Mouse (Mus musculus) heart, embryonic 14.5 days (tissue): ENCODE results near the gene Glod4. TPM values are rescaled to one million over a fixed set of nuclear protein-coding genes. Genes with fewer than 3 reads are reported as not detected.

Source experiments
- ATAC-seq: fragments of 200-750 bp; cut with Nextera tagmentation; 2 replicates; pipeline ENCODE4 v1.8.0; 2017; ENCODE audit warnings: low read depth, moderate TSS enrichment; ENCODE audit not compliant: insufficient number of reproducible peaks, insufficient read depth, low FRiP score
- H3K27ac ChIP-seq, 2 experiments: fragments of 200-500 bp in 1 of 2; fragments of 300-500 bp in 1 of 2; sonication (generic) in 1 of 2; replicated peaks in 1 of 2; 2 replicates each; pipeline ENCODE4 v1.5.1; 2012 to 2014; ENCODE audit warnings: low read depth in 2 of 2, low read length in 2 of 2, control low read depth in 1 of 2, mild to moderate bottlenecking in 1 of 2, mixed read lengths in 1 of 2; ENCODE audit not compliant: control insufficient read depth in 1 of 2, insufficient read depth in 1 of 2
- H3K27me3 ChIP-seq: fragments of 300-500 bp; sonication (generic); 2 replicates; pipeline ENCODE4 v1.6.1; 2014; ENCODE audit warnings: mild to moderate bottlenecking, low read length, control low read depth; ENCODE audit not compliant: control insufficient read depth, insufficient read depth
- H3K36me3 ChIP-seq: fragments of 300-500 bp; sonication (generic); 2 replicates; pipeline ENCODE4 v1.6.1; 2014; ENCODE audit warnings: mild to moderate bottlenecking, control low read depth, low read length, mixed read lengths; ENCODE audit not compliant: control insufficient read depth, insufficient read depth
- H3K4me1 ChIP-seq, 2 experiments: fragments of 200-500 bp in 1 of 2; fragments of 300-500 bp in 1 of 2; sonication (generic) in 1 of 2; 2 replicates each; pipeline ENCODE4 v1.6.1; 2012 to 2014; ENCODE audit warnings: low read length in 2 of 2, control low read depth in 1 of 2, mixed read lengths in 1 of 2; ENCODE audit not compliant: control insufficient read depth in 2 of 2, insufficient read depth in 2 of 2
- H3K4me2 ChIP-seq: fragments of 300-500 bp; sonication (generic); 2 replicates; pipeline ENCODE4 v1.6.1; 2014; ENCODE audit warnings: mild to moderate bottlenecking, low read length
- H3K4me3 ChIP-seq, 2 experiments: fragments of 200-500 bp in 1 of 2; fragments of 300-500 bp in 1 of 2; sonication (generic) in 1 of 2; 2 replicates each; pipeline ENCODE4 v1.5.1; 2012 to 2014; ENCODE audit warnings: low read length in 2 of 2, mild to moderate bottlenecking in 2 of 2, control low read depth in 1 of 2, low read depth in 1 of 2, moderate library complexity in 1 of 2; ENCODE audit not compliant: control insufficient read depth in 1 of 2, insufficient read depth in 1 of 2
- H3K9ac ChIP-seq: fragments of 300-500 bp; sonication (generic); 2 replicates; pipeline ENCODE4 v1.6.1; 2014; ENCODE audit warnings: mild to moderate bottlenecking, low read length
- H3K9me3 ChIP-seq: fragments of 300-500 bp; sonication (generic); 2 replicates; pipeline ENCODE4 v1.6.1; 2016; ENCODE audit warnings: low read length, control low read depth; ENCODE audit not compliant: control insufficient read depth
- WGBS: fragments of 180-500 bp; shearing (Covaris S2); extraction: QIAGEN DNeasy Blood & Tissue Kit; methylation state at CpG from one replicate; pipeline ENCODE4 v1.1.7; 2014; 5-methylcytosine and 5-hydroxymethylcytosine counted together
- polyA plus RNA-seq: library from polyadenylated mRNA; unstranded; fragments of >200 nt; fragmentation: Nextera tagmentation; extraction: Ambion mirVana; gene quantifications from 2 replicates; pipeline ENCODE4 v1.2.1, GENCODE M21; 2014

Gene Glod4
- polyA plus RNA-seq, 1 experiment from 2014 or later, result 138 TPM

DNA sequence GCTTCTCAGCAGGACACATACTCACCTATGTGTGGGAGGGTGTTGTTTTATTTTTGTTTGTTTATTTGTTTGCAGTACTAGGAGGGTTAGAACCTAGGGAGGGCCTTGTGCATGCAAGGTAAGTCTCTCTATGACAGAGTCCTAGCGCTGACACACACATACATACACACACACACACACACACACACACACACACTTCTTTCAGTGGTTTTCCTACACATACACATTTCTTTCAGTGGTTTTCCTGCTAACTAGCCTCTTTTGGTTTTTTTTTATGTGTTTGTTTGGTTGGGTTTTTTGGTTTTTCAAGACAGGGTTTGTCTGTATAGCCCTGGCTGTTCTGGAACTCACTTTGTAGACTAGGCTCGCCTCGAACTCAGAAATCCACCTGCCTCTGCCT is 133.1 kb downstream of the Glod4 start:
- no peak for ATAC-seq
- no peak overlapping the region for H3K4me3 ChIP-seq

DNA sequence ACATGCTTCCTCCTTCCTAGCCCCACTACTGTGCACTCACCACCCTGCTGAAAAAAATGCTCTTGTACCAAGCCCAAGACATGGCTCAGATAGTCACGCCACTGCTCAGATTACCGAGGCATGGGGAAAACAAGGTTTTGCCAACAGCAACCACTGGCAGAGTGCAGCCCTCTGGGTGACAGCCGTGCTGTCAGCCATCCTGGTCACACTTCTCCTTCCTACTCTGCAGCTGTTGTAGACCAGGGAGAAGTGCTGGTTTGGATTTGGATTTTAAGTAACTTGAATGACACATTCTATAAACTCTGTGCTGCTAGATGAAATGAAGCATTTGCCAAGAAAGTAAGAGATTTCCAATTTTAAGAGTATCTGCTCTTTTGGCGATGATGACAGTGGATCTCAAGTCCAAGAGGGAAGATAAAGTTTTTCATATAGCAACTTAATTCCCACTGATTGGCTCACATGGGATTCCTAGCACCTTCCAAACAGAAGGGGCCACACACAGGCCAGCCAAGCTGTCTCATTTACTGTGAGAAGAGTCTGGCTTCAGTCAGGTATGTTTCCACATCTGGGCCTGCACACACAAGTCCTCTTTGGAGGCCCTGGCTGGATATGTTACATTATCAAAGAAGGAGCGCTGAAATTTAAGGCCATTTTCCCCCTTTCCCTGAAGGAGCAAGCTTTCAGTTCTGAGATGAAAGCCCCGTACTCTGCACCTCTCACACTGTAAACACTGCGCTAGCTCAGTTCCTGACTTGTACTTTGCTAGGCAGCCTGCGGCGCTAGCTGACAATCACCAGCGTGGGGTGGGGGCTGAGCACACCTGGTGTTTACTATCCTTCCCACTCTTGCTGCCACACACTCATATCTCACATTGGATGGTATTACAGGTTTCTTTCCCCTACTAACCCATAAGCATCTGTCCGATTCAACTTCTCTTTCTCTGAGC is 136.7 kb downstream of the Glod4 start:
- no peak overlapping the region for H3K9ac ChIP-seq
- H3K4me3 ChIP-seq, result no peak overlapping the region
- no peaks in the 10 kb centered on the region for H3K9me3 ChIP-seq
- peaks cover 26% of the 10 kb centered on the region for H3K36me3 ChIP-seq
- no peak for ATAC-seq
- 82% methylated on average over 11 of the region's 11 CpGs for WGBS
- H3K4me1 ChIP-seq, result peaks cover 1 to 5% of the 10 kb centered on the region in 2 experiments; a peak in 2 of 4 replicates
- H3K27ac ChIP-seq, result 0 out of 4 replicates have a peak overlapping the region, but pooled peaks of 1 of the 2 experiments have one; percentile 21
- no peaks in the 10 kb centered on the region for H3K27me3 ChIP-seq
- no peak overlapping the region for H3K4me2 ChIP-seq

More for the DNA sequence above, 133.1 kb downstream of the Glod4 start:
- Histone ChIP-seq H3K9me3 (no peaks in the 10 kb centered on the region), H3K27me3 (no peaks in the 10 kb centered on the region), H3K9ac (no peak overlapping the region), H3K27ac (no peak overlapping the region), H3K36me3 (peaks cover 45% of the 10 kb centered on the region), H3K4me2 (no peak overlapping the region), H3K4me1 (peaks cover 0 to 5% of the 10 kb centered on the region in 2 experiments; a peak in 2 of 4 replicates)
- 97% methylated on average over 3 of the region's 3 CpGs for WGBS

DNA sequence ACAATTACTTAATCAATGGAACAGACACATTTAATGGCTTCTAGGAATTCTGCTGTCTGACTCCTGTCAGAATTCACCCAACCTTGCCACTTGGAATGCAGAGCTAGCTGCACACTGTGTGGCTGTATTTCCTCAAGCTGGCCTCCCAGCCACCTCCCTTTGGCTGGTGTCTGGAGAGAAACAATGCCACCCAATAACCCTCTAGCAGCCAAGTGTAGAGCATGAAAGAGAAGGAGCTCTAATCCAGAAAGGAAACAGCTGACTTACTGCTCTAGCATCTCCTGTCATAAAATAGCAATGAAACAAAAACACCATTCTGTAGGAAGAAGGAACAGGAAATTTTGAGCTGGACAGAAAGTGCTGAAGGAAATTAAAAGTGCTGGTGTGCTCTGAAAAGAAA is 142.4 kb downstream of the Glod4 start:
- H3K4me3 ChIP-seq, result no peak overlapping the region
- no peaks in the 10 kb centered on the region for H3K27me3 ChIP-seq
- no peak for ATAC-seq
- peaks cover 11% of the 10 kb centered on the region for H3K36me3 ChIP-seq
- H3K27ac ChIP-seq, result 0 out of 4 replicates have a peak overlapping the region, but pooled peaks of 1 of the 2 experiments have one; percentile 4
- peaks cover 7 to 13% of the 10 kb centered on the region in 2 experiments for H3K4me1 ChIP-seq
- H3K9ac ChIP-seq, result no peak overlapping the region
- no peak overlapping the region for H3K4me2 ChIP-seq
- H3K9me3 ChIP-seq, result no peaks in the 10 kb centered on the region

DNA sequence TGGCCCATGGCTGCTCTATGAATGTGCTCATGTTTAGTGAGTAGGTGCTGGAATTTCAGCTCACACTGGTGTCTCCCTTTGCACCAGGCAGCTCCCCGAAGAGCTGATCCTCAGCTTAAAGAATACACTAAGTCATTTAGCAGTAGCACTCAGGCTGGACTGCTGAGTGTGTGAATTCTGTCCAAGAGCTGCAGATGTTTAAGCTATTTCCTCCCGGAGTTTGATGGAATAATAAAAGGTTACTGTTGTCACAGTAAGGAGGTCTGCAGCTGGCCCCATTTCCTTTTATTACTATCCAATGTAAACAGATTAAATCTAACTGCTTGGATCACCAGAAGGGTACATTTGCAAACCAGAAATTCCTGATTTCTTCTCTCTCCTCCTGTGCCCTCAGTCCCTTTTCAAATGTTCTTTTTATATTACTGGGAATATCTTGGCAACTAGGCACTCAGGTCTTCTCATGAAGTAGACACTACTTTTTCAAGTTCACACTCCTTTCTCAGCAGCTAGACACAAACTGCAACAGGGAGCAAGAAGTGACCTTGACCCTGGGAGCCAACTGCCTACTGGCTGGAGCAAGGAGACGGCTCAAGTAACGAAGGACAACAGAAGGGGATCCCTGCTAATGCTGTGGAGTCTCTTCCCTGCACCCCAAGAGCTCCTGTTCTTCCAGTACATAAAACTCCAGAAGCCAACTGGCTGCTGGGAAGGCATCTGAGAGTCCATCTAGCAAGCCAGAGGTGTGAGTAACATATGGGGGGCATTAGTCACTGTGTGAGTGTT is 144.1 kb downstream of the Glod4 start:
- H3K27ac ChIP-seq, result 0 out of 4 replicates have a peak overlapping the region, but pooled peaks of 1 of the 2 experiments have one; percentile 19
- no peak for ATAC-seq
- H3K36me3 ChIP-seq, result peaks cover 7% of the 10 kb centered on the region
- no peak overlapping the region for H3K4me3 ChIP-seq
- no peak overlapping the region for H3K9ac ChIP-seq
- no peaks in the 10 kb centered on the region for H3K27me3 ChIP-seq
- WGBS, result 56% methylated on average over 4 of the region's 4 CpGs
- peaks cover 7 to 13% of the 10 kb centered on the region in 2 experiments for H3K4me1 ChIP-seq
- no peaks in the 10 kb centered on the region for H3K9me3 ChIP-seq
- no peak overlapping the region for H3K4me2 ChIP-seq

DNA sequence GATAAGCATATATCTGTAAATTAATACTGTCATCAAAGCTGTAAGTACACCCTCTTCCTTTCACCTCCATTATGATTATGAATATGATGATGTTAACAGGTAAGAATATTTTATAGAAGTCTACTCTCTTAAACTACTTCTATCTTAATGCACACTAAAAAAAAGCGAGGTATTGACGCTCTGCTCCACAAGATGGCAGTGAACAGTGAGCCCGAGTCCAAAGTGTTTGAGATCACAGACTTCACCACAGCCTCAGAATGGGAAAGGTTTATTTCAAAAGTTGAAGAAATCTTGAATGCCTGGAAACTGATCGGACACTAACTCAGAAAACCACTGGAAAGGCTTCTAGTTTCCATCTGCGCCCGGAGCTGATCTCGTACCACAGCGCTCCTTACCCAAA is 149.9 kb downstream of the Glod4 start:
- no peak overlapping the region for H3K27ac ChIP-seq
- no peaks in the 10 kb centered on the region for H3K4me1 ChIP-seq
- no peak for ATAC-seq
- H3K4me3 ChIP-seq, result no peak overlapping the region
- no peak overlapping the region for H3K9ac ChIP-seq
- H3K9me3 ChIP-seq, result no peaks in the 10 kb centered on the region
- H3K4me2 ChIP-seq, result no peak overlapping the region
- H3K27me3 ChIP-seq, result no peaks in the 10 kb centered on the region
- 78% methylated on average over 8 of the region's 8 CpGs for WGBS
- H3K36me3 ChIP-seq, result peaks cover 15% of the 10 kb centered on the region

DNA sequence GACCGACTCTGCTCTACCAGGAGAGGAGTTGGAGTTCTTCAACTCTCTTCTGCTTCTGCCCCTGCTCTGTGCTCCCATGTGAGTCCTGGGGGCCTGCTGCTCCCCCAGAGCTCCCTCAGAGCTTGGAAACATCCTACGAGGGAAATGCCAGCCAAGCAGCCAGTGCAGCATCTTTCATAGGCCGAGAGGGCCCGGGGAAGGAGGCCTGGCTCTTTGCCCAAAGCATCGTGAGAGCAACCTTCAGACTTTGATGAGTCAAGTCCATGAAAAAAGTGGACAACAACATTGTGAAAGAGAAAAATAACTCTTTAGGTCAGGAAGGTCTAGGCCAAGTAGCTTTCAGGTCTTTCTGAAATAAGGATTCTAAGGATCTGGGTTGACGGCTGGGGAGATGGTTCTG is 153.7 kb downstream of the Glod4 start:
- no peak overlapping the region for H3K9ac ChIP-seq
- H3K27ac ChIP-seq, result no peak overlapping the region
- no peak overlapping the region for H3K4me2 ChIP-seq
- 68% methylated on average over 6 of the region's 6 CpGs for WGBS
- H3K4me1 ChIP-seq, result no peaks in the 10 kb centered on the region
- H3K36me3 ChIP-seq, result peaks cover 21% of the 10 kb centered on the region
- no peaks in the 10 kb centered on the region for H3K27me3 ChIP-seq
- no peak overlapping the region for H3K4me3 ChIP-seq
- ATAC-seq, result no peak
- H3K9me3 ChIP-seq, result no peaks in the 10 kb centered on the region

DNA sequence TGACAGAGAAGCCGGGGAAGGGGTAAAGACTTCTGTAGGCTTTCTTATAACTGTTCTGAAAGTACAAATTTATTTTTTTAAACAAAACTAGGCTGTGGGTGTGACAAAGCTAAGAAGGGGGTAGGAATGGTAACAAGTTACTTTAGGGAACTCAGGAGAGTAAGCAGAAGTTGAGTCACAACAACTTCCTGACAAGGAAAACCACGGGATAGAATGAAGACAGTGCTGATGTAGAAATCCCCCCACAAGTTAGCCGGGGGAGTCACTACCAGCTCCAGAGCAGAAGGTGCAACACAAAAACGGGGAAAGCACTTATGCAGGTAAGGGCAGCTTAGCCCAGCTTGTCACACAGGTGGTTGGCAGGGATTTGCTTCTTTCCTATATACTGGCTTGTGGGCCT is 155.0 kb downstream of the Glod4 start:
- Histone ChIP-seq H3K27ac (no peak overlapping the region), H3K36me3 (peaks cover 21% of the 10 kb centered on the region), H3K4me3 (no peak overlapping the region), H3K9ac (no peak overlapping the region), H3K9me3 (no peaks in the 10 kb centered on the region), H3K27me3 (no peaks in the 10 kb centered on the region), H3K4me1 (no peaks in the 10 kb centered on the region), H3K4me2 (no peak overlapping the region)
- WGBS, result 82% methylated on average over 4 of the region's 4 CpGs
- no peak for ATAC-seq
